Mouse (Mus musculus): Measurements from ENCODE around the gene Susd4. TPM values are rescaled to one million over a fixed set of nuclear protein-coding genes. Genes with fewer than 3 reads are reported as not detected.

Susd4 gene
- polyA plus RNA-seq, 2 experiments from 2014 or later = 2.4 to 2.6 TPM

DNA sequence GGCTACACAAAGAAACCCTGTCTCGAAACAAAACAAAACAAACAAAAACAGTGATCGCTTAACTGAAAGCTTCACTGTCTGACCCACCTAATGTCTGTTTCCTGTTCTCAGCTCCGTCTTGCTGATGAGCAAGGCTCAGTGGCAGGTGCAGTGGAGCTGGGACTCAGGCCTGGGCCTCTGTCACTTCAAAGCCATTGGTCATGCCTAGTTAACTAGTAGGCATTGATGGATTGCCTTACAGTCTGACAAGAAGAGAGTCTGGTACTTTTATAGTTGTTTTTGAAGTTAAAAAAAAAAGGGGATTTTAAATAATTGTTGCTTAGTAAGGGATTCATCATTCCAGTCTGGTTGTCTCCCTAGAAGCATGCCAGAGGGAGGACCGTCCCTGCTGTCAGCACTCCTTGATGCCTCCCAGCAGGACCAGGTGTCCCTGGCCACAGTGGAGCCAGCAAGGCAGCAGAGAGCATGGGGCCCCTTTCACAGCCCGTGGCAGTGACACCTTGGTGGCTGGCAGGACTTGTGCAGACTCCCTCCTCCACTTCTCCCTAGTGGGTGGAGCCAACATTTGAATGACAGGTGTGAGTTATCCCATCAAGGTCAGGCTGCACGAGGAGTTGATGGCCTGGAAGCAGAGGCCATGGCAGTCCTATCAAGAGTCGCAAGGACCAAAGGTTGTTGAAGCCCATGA, 98.2 kb downstream of the Susd4 start:
- ATAC-seq = no peak

DNA sequence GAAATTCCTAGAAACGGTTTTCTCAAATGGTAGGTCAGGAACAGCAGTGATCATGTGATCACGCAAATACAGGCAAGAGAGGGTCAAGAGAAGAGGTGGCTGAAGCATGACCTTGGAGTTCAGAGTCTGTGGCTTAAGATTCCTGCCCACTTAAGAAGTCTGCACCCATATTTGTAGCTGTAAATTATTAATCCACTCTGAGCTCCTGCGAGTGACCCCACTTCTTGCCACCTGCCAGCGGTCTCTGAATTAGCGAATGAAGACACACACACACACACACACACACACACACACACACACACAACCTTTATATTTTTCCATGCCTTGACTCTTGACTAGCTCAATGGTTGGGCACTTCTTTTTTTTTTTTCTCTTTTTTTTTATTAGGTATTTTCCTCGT, 99.7 kb downstream of the Susd4 start:
- ATAC-seq = no peak

DNA sequence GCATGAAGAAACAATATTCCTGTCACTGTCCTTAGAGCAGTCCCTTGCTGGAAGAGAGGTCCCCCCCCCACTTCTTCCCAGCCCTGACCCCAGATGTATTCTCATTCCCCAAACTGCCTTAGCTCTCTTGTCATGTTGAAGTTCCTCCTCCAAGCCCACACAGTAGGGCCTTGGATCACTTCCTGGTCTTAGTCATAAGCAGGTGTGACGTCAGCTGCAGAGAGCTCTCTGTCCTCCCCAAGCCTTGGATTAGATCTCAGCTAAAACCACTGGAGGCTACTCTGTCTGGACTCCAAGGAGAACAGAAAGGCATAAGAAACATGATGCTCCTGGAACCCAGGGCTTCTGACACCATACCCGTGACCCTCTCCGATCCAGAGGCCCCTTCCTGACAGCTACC, 104.2 kb downstream of the Susd4 start:
- ATAC-seq = no peak

DNA sequence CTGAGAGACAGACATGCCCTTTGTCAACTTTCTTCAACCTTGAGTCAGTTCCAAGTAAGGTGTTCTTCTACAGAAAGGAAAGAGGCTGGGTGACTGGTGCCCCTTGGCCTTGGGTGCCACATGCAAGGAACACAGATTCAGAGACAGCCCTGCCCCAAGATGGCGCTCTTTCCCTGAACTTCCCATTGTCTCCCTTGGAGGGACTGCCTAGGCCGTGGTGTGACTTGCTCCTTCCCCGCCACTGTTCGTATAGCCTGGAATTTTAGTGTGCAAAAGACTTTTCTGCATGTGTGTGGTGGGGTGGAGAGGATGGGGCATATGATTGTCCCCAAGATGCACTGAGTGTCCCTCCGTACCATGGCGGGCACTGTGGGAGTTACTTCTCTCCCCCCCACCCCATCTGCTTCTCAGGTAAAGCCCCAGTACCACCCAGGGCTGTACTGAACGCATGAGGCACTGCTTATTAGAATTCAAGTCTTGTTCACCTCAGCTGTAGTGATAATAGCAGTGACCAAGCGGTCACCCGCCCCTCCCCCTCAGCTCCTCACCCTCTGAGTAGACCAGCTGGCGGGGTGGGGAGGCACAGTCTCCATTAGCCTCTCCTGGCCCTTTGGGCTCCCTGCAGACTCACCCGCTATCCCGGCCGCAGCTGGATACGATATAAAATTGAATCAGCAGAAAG, 104.9 kb downstream of the Susd4 start:
- no peak for ATAC-seq

DNA sequence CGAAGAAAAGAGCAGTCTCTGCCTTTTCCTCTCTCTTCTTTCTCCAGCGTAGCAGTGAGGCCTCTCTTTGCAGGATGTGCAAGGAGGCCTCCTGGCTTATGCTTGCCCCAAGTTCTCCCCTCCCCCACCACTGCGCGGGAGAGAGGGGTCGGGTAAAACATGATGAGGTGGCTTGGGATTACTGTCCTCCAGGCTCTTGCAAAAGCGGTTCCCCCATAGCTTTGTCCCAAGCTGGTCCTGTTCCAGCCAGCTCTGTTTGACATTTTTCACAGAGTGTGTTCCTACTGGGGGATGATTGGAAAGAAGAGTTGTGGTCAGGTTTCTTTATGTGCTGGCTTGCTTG, 105.4 kb downstream of the Susd4 start:
- ATAC-seq = no peak

DNA sequence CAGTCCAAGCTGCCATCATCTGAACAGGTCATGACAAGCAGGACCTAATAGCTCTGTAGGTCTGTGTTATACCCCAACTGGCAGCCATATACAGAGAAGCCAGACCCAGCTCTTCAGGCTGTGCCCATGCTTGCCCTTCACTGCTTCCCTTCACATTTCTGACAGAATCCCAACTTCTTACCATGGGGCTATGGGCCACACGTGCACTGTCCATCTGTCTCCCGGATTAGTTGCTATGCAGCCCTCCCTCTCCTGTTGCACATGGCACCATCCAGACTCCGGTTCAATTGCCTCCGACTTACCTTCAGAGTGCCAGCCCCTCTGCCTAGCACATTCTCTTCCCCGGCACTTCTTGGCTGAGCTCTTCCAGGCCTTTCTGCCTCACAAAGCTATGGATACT, 114.5 kb downstream of the Susd4 start:
- no peak for ATAC-seq

DNA sequence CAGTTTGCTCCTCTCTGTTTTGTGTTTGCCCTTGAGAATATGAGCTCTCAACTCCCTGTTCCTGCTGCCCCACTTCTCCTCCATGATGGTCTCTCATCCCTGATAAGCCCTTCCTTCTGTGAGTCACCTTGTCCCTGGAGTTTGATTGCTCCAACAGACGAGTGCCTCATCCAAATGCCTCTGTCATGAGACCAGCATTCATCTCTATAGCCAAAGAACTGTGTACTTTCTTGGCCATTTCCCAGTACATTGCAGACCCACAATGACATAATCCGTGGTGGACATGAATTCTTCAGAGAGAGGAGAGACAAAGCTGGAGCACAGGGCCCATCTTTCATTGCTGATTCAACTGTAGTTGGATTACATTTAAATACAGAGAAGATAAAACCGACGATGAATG, 115.1 kb downstream of the Susd4 start:
- ATAC-seq = no peak

DNA sequence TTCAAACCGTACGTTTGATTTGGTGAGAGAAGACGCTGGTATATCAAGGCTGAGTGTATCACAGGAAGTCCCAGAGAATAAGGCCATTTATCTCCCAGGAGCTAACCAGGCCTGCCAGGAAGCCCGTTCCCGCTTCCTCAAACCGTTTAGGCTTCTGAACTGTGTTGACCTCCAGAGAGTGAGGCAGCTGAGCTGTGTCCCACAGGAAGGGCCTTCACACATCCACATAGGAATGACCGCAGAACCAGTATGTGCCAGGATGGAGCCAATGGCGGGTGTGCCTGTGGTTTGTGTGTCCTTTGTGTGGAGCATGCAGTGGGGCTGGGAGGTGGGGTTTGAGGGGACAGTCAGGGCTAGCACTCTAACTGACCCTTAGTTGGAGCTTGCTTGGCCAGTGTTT, 117.6 kb downstream of the Susd4 start:
- no peak for ATAC-seq

DNA sequence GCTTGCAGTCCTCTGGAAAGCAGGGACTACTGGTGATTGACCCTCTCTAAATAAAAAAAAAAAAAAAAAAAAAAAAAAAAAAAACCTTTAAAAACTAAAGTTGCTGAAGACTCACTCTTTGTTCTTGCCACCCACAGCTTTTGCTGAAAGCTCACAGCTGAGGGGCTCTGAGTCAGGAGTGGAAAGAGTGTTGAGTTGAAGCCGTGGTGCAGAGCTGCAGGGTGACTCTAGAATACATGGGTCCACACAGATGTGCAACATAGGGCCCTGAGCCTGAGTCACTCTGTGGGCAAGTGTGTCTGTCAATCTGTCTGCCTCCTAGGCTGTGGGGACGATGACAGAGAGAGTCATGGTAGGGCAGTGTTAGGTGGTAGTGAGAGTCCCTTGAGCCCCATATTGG, 119.0 kb downstream of the Susd4 start:
- no peak for ATAC-seq

DNA sequence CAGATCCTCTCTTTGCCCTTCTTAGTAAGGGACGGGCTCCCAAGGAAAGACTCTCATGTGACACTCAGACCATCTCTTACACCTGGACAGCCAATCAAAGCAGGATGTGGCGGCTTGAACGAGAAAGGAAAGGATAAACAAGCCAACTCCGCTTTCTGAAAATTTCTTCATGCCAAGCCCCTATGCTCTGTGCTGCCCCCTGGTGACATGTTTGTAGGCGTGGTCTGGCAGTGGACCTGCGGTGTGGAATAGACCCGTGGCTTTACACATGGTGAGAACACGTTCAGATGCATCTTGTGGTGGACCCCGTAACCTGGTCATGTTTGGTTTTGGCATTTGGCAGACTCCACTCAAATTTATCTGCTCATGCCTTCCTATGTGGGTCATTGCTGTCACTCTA, 132.0 kb downstream of the Susd4 start:
- no peak for ATAC-seq

DNA sequence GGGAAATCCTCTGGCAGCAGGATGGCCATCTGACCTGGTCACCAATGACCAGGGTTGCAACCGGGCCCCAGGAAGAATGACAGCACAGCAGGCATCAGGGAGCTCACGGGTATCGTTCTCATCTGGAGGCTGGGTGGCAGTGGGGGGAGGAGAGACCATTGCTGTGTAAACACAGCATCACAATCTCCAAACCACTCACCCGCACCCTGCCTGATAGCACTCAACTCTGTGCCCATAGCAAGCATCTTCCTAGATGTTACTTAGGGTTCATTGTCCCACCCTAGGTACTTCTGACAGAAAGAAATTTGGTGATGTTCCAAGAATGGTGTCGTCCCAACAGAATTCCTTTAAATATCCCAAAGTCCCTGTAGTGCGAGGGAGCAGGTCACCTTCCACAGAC, 133.4 kb downstream of the Susd4 start:
- ATAC-seq = no peak

DNA sequence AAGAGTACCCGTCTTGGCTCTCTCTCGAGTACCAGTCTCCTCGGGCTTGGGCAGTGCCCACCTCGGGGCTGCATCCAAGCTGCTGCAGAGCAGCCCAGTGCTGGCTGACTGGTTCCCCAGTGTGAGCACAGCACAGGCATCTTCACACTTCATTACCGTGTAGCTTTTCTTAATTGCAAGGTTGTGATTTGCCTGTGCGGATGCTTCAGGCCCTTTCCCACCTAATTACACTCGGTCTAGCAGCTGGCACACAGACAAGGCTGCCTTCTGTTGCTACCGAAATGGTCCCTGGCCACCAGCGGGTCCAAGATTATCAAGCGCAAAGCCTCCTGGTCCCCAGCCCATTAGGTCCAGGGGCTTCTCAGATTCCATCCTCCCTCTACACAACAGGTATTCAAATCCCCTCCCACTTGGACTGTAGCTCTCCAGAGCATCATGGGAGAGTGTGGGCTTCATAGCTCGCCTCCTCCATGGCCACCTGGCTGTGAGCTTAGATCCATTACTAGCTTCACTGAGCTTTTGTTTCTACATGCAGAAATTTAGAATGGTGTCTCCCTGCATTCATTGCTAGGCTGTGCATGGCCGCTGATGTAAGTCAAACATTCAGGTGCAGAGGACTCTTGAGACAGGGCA, 134.0 kb downstream of the Susd4 start:
- no peak for ATAC-seq

DNA sequence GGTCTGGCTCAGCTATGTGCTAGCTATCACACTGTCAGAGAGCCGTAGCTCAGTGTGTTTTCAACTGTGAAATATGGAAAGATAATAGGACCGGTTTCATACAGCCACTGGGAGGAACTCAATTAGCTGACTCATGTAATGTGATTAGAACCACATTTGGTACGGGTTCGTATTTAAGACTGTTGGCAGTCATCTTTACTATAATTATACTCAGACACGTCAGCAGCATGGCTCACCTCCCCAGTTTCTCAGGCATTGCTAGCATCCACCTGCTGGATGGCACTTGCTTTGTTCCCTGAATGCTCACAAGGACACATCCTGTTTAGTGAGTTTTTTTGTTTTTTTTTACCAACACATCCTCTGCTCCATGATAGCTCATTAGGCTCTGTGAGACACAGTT, 138.4 kb downstream of the Susd4 start:
- ATAC-seq = no peak

DNA sequence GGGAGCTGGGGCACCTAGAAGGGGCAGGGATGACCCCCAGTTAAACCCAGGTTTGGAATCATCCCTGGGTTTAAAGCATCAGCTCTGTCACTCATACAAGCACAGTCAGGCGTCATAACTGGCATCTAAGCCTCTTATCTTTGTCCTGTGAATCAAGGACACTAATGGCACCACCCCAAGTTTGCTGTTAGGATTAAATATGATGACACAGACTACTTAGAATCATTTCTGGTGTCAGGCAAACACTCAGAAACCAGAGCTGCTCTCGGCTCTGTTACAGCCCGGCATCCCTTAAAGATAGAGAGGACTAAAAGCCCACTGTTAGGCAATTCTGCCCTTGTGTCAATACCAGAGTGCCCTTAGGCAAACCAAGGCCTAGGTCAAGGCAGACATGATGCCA, 139.2 kb downstream of the Susd4 start:
- no peak for ATAC-seq

DNA sequence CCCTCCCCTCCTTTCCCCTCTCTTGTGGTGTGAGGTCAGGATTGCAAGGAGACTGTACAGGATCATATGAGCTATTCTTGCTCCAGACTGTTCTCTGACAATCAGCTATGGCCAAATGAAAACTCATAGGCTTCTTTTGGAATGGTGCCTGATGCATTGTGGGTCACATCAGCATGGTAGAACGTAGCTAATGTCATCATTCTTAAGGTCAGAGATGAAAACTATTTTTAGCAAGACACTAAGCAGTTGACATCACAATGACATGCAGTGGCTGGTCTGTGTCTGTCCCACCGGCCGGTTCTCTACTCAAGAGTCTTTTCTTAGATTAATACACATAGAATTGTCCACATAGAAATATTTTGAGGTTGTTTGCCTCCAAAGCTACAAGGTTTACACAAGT, 142.0 kb downstream of the Susd4 start:
- no peak for ATAC-seq

DNA sequence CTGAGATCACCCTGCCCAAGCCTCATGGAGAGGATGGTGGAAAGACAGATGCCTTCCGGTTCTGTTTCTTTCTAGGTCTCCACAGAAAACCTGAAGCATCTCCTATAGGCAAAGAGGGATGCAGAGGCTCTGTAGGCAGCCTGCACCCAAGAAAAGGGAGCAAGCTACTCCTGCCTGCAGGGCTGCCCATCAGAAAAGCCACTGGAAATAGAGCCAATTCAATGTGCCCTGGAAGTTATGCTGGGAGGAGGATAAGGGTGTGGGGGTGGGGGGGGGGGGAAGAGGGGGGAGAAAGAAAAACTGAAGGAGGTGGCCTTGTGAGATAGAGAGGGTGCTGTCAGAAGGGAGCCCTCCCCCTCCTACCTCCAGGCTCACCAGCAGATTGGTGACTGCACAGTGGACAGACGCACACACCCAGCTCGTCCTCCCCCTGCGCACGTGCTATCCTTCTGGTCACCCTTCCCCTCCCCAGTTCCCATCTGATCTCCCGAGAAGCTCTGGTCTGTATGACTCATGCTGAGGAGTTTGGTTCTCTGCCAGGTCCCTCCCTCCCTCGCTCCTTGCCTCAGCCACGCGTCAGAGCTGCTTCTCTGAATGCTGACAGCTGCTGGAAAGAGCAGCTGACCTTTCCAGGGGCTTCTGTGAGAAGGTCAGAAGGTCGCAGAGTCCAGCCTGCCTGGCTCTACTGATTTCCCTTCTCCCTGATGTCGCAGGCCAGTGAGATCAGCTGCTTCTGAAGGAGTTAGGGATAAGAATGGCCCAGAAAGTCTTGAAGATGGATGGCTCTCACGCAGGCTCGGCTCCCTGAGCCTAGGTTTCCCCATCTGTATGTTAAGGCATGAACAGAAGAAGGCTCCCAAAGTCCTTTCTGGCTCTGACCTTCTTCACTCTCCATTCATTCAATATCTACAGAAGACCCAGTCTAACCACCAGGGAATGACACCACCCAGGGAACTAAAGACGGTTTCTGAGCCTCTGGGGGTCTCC, 144.7 kb downstream of the Susd4 start:
- ATAC-seq = no peak

DNA sequence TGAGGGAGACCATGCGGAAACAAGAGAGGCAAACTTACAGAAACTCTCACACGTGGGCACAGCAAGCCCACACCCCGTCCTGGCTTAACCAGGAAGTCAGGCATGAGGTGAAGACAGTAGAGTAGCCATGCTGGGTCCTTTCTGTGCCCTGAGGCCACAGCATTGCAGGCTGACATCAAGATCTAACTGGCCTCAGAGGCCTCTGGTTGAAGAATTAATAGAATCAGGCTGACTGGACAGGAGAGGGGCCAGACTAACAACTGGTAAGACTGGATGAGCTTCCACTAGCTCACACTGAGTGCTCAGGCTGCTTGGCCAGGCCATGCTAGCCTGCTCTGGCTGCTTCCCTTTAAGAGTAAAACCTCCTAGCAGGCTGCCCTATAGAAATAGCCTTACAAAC, 145.4 kb downstream of the Susd4 start:
- no peak for ATAC-seq

DNA sequence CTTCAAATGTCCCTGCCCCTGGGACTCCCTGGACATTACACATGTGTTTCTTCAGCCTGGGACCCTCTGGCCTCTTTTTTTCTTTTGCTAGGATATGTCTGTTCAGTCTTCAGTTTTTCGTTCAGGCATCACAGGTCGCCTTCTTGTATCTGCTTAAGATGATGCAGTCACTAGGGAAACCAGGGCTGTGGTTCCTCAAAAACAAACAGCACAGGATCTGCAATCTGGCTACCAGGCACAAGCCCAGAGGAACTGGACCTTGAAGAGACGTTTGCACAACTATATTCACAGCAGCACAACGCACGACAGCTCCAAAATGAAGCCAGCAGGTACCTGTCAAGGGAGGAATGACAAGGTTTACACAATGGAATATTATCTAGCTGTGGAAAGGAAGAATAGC, 145.9 kb downstream of the Susd4 start:
- ATAC-seq = no peak

DNA sequence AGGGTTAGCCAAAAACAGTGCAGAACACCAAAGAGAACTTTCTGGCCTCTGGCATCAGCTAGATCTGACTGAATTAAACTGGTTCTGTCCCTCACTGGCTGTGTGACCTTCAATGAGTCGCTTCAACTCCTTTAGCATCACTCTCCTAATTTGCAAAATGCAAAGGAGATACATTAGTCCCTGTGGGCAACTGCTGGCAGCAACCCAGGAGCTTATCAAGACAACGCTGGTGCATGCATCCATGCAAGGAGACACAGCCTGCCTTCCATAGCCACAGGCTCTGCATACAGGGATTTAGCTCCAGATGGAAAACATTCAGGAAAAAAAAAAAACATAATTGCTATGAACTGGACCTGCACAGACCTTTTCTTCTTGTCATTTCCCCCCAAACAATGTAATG, 148.9 kb downstream of the Susd4 start:
- no peak for ATAC-seq

DNA sequence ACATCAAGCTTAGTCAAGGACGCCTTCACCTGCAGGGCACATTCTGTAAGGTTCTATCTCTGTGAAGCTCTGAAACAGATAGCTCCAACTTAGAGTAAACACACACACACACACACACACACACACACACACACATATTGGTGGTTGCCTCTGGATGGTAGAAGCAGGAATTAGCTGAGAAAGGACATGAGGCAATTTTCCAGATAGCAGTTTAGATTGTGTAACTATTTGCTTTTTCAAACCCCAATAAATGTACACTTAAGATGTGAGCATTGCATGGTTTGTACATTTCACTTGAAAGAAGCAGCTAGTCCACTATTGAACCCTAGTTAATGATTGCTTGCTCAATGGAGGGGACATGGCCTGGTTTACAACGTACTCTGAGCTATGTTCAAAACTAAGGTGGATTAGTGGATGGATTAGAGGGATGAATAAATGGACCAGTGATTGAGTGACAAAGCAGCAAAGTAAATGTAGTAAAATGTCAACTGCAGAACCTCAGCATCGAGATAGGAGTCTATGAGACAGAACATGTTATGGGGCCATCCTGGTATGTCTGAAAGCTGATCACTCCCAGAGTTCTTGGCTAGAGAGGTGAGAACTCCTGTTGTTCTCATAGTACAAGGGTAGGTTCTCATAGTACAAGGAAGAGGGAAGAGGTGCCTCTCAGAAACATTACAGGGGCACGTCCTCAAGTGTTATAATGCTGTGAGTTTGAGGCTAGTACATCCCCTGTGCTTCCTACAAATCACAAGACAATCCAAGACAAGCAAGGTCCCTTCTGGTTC, 150.7 kb downstream of the Susd4 start:
- ATAC-seq = no peak

DNA sequence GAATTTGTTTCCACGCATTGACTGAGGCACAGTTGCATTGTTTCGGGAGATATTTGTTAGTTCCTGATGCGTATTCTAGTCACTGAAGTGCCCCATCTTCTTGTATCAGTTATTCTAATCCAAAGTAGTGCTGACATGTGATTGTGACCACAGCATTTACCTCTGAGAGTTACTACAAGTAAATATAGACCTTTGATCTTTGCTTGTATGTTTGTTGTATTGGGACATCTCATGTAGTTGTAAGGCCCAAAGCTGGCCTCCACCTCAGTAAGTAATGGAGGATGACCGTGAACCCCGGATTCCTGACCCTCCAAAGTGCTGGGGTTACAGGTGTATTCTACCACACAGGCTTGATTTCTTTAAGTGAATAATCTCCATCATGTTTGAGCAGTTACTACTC, 152.5 kb downstream of the Susd4 start:
- no peak for ATAC-seq

DNA sequence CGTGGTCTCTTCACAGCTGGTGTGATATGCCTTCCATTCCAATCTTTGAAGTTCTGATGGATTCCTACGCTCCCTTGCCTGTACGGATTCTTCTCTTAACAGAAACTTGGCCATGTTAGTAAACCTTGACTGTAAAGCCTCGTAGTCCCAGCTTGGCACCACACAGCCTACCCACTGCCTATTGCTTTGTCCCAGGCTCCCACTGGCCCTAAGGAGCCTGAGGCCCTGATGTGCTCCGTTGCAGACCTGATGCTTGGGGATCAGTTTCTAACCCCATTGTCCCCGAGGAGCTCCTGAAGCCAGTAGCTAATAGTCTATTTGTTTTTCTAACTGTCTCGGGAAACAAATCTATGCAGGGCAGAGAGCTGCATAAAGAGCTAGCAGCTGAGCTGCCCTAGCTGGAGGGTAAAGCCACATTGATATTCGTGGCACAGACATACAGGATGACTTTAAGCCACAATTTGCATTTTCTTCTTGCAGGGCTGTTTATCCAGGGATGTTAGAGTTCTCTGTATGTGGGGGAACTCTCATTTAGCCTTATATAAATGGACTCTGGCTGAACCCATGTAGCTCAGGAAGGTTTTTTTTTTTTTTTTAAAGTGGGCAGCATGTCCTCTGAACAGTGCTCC, 155.2 kb downstream of the Susd4 start:
- ATAC-seq = no peak

All from CD4-positive, CD25-positive, alpha-beta regulatory T cell, adult 4 months (primary cell).